ENCODE assay signal across 8 mouse cellular contexts in genomic region chr2:14604791-14605190, GRCm38 (mm10). TPM values are rescaled to one million over a fixed set of nuclear protein-coding genes. Genes with fewer than 3 reads are reported as not detected.
A peak's percentile ranks its signal among the peaks of the same experiment; 100 is the strongest.
DNase-seq lines count a peak whose midpoint lies in the region; ATAC-seq and TF ChIP-seq lines count a peak whose summit lies in the region.

No protein-coding gene starts in this region.

- H3K27me3 ChIP-seq in heart, embryonic 12.5 days (replicated peaks) = no peaks in the 10 kb centered on the region
- H3K27me3 ChIP-seq in kidney, embryonic 16.5 days (ENCODE audit: insufficient read depth, low read length) = no peaks in the 10 kb centered on the region
- H3K27me3 ChIP-seq in splenic B cell, adult 2 months (ENCODE audit: control insufficient read depth, insufficient read depth, low read length, poor library complexity, severe bottlenecking) = no peaks in the 10 kb centered on the region

- H3K27ac ChIP-seq in heart, embryonic 12.5 days (ENCODE audit: poor library complexity, severe bottlenecking) = peak overlapping the region; percentile 91
- no peak overlapping the region for H3K27ac ChIP-seq in kidney, embryonic 16.5 days (ENCODE audit: low read length)

- 1% methylated on average over 22 of the region's 22 CpGs for WGBS in heart, embryonic 12.5 days
- under 1% methylated on average over 22 of the region's 22 CpGs for WGBS in kidney, embryonic 16.5 days

- TF ChIP-seq CTCF in brain, embryonic 14.5 days (IDR thresholded peaks at IDR 0.05; ENCODE audit: borderline replicate concordance, extremely low read depth, insufficient read depth, insufficient read length) = no peak

- peak overlapping the region; percentile 71 for H3K4me2 ChIP-seq in heart, embryonic 12.5 days
- H3K4me2 ChIP-seq in kidney, embryonic 16.5 days (replicated peaks; ENCODE audit: low read depth, low read length) = peak overlapping the region; percentile 94

- no peaks in the 10 kb centered on the region for H3K9me3 ChIP-seq in heart, embryonic 12.5 days (replicated peaks)
- no peaks in the 10 kb centered on the region for H3K9me3 ChIP-seq in kidney, embryonic 16.5 days (ENCODE audit: low read length)

- H3K36me3 ChIP-seq in heart, embryonic 12.5 days = no peaks in the 10 kb centered on the region
- H3K36me3 ChIP-seq in kidney, embryonic 16.5 days (ENCODE audit: insufficient read depth, low read length) = no peaks in the 10 kb centered on the region
- H3K36me3 ChIP-seq in splenic B cell, adult 2 months (ENCODE audit: control insufficient read depth, insufficient read depth, low read length, poor library complexity, severe bottlenecking) = no peaks in the 10 kb centered on the region

- H3K4me3 ChIP-seq in heart, embryonic 12.5 days = peak overlapping the region; percentile 66
- H3K4me3 ChIP-seq in kidney, embryonic 16.5 days (ENCODE audit: low read length) = peak overlapping the region; percentile 53

- H3K4me1 ChIP-seq in heart, embryonic 12.5 days (replicated peaks) = peaks cover 28% of the 10 kb centered on the region
- H3K4me1 ChIP-seq in kidney, embryonic 16.5 days (ENCODE audit: insufficient read depth, low read length) = peaks cover 9% of the 10 kb centered on the region; the same call in 1 of the 2 replicates

- peak overlapping the region; percentile 82 for H3K9ac ChIP-seq in heart, embryonic 12.5 days
- H3K9ac ChIP-seq in kidney, embryonic 16.5 days (replicated peaks; ENCODE audit: low read length) = peak overlapping the region; percentile 70

- ATAC-seq in heart, embryonic 12.5 days (ENCODE audit: insufficient number of reproducible peaks, low FRiP score) = peak; percentile 55
- peak; percentile 76 for ATAC-seq in kidney, embryonic 16.5 days (ENCODE audit: low FRiP score, low TSS enrichment)
- peak; percentile 28 for ATAC-seq in megakaryocyte, adult 5-6 weeks (ENCODE audit: poor library complexity, severe bottlenecking)

- DNase-seq in ovary, postnatal 10 days (ENCODE audit: low spot score) = peak; percentile 34
- DNase-seq in ovary, adult 18-20 months (ENCODE audit: low spot score) = no peak
- DNase-seq in brain, embryonic 14.5 days (ENCODE audit: low read depth) = peak; percentile 60
- peak; percentile 14 for DNase-seq in splenic B cell, adult 2 months (ENCODE audit: low read depth, low spot score)
- no peak for DNase-seq in spleen, adult 18-20 months

- TF ChIP-seq POLR2A in brain, embryonic 14.5 days (IDR thresholded peaks at IDR 0.05; ENCODE audit: borderline replicate concordance, extremely low read depth, insufficient read depth, insufficient read length, poor library complexity, severe bottlenecking) = no peak

RNA-seq across cellular contexts. Expression of gene Cacnb2, which starts 1.9 kb away (rescaled TPM):
- 8.0 and 12.5 TPM in 2 replicates for polyA plus RNA-seq in brain, embryonic 14.5 days (2012; rRNA removed)
- polyA plus RNA-seq in heart, embryonic 12.5 days (2016; fragmentation: Nextera tagmentation; extraction: Ambion mirVana) = 11.0 and 13.0 TPM in 2 replicates
- 1.7 and 2.0 TPM in 2 replicates for polyA plus RNA-seq in kidney, embryonic 16.5 days (2015; fragmentation: Nextera tagmentation; extraction: Ambion mirVana)
- 0.36 and 1.6 TPM in 2 replicates for total RNA-seq in megakaryocyte, adult 5-6 weeks (2015)
- total RNA-seq in megakaryocyte, adult 5-6 weeks (2017) = 0.73 and 0.77 TPM in 2 replicates

Comparison
In these comparisons a context has a peak if more than half of its experiments do, and no peak if none do; other contexts are left out.
1. DNase-seq: peak in ovary, postnatal 10 days (single experiment), brain, embryonic 14.5 days (single experiment) and splenic B cell, adult 2 months (single experiment); none in ovary, adult 18-20 months (single experiment) and spleen, adult 18-20 months (0 of 2).
2. Peak in every context shown above with its lines, with median percentiles within 50 percentile points of each other: ATAC-seq.